In genomic region chr13:34257177-34257576, GRCm38 (mm10) we compare ENCODE assay signal across 30 mouse cellular contexts.
A peak's percentile ranks its signal among the peaks of the same experiment; 100 is the strongest.
DNase-seq lines count a peak whose midpoint lies in the region; ATAC-seq and TF ChIP-seq lines count a peak whose summit lies in the region.
"Had no signal": no experiment of that assay in that cellular context is flagged by ENCODE, and none has a peak within 500 bp of the region (broad histone marks: within the 10 kb centered on the region; RNA-seq: fewer than 3 reads in every experiment).

No protein-coding gene starts in this region.

- TF ChIP-seq CTCF in layer of hippocampus, adult 2 months (conservative IDR thresholded peaks at IDR 0.05), result no peak
- no peak for TF ChIP-seq CTCF in liver, adult 2 months (IDR thresholded peaks at IDR 0.05; ENCODE audit: low read depth, low read length)
- no peak for TF ChIP-seq CTCF in liver, postnatal 0 days (IDR thresholded peaks at IDR 0.05; ENCODE audit: low read depth)

- 43% methylated on average over 7 of the region's 7 CpGs for WGBS in liver, adult 2 months
- WGBS in liver, postnatal 0 days (ENCODE audit: insufficient replicate concordance), result 74% methylated on average over 7 of the region's 7 CpGs
- 92% methylated on average over 7 of the region's 7 CpGs for WGBS in limb, embryonic 10.5 days

- no peaks in the 10 kb centered on the region for H3K27me3 ChIP-seq in liver, adult 2 months (ENCODE audit: control insufficient read depth, insufficient read depth, low read length)
- no peaks in the 10 kb centered on the region for H3K27me3 ChIP-seq in liver, postnatal 0 days (ENCODE audit: insufficient read depth, low read length)
- no peaks in the 10 kb centered on the region for H3K27me3 ChIP-seq in limb, embryonic 10.5 days (ENCODE audit: low read depth, poor library complexity, severe bottlenecking)
- H3K27me3 ChIP-seq: CH12.LX; embryonic facial prominence, embryonic 13.5 days; embryonic facial prominence, embryonic 15.5 days; forebrain, embryonic 12.5 days; Patski had no signal

- DNase-seq in frontal cortex, adult 2 months (ENCODE audit: extremely low spot score in 1 of 2, low spot score in 1 of 2), result no peak
- no peak for DNase-seq in layer of hippocampus, adult 2 months (ENCODE audit: low spot score in 2 of 2)
- DNase-seq in layer of hippocampus, postnatal 10 days (ENCODE audit: low spot score in 2 of 2), result no peak
- DNase-seq in liver, adult 2 months (ENCODE audit: extremely low read depth, low read depth, low spot score), result no peak
- DNase-seq in liver, postnatal 0 days, result no peak
- peak; percentile 46 for DNase-seq in brain, adult 2 months (ENCODE audit: low read depth, low spot score)
- DNase-seq in limb, embryonic 10.5 days (ENCODE audit: low spot score), result no peak
- DNase-seq: adrenal gland, adult 8-10 months; adrenal gland, postnatal 14 days; adrenal gland, postnatal 36 days; B cell, adult 2 months; cerebellum, adult 11 months; cerebellum, adult 18-20 months; cerebellum, adult 8-10 months; cerebellum, adult 9-11 months; cerebellum, postnatal 14 days; cerebellum, postnatal 36 days had no signal

- no peaks in the 10 kb centered on the region for H3K36me3 ChIP-seq in liver, adult 2 months (ENCODE audit: control insufficient read depth, insufficient read depth, low read length)
- no peaks in the 10 kb centered on the region; the same call in 1 of the 2 replicates for H3K36me3 ChIP-seq in liver, postnatal 0 days (replicated peaks; ENCODE audit: insufficient read depth, low read length)
- H3K36me3 ChIP-seq in limb, embryonic 10.5 days, result no peaks in the 10 kb centered on the region
- H3K36me3 ChIP-seq: embryonic facial prominence, embryonic 13.5 days; embryonic facial prominence, embryonic 15.5 days had no signal

- H3K4me2 ChIP-seq in liver, postnatal 0 days (ENCODE audit: low read depth, low read length), result no peak overlapping the region
- H3K4me2 ChIP-seq: embryonic facial prominence, embryonic 13.5 days; embryonic facial prominence, embryonic 15.5 days; forebrain, embryonic 12.5 days had no signal

- TF ChIP-seq EP300 in liver, postnatal 0 days (IDR thresholded peaks at IDR 0.05; ENCODE audit: low read depth), result no peak

- H3K9me3 ChIP-seq in liver, postnatal 0 days (ENCODE audit: low read length), result no peaks in the 10 kb centered on the region
- H3K9me3 ChIP-seq in limb, embryonic 10.5 days (replicated peaks), result no peaks in the 10 kb centered on the region
- H3K9me3 ChIP-seq: embryonic facial prominence, embryonic 13.5 days; embryonic facial prominence, embryonic 15.5 days; forebrain, embryonic 10.5 days; forebrain, embryonic 12.5 days; G1E had no signal

- H3K4me3 ChIP-seq in layer of hippocampus, adult 2 months, result no peak overlapping the region
- H3K4me3 ChIP-seq in liver, adult 2 months (ENCODE audit: insufficient read depth, low read depth, low read length), result no peak overlapping the region
- no peak overlapping the region for H3K4me3 ChIP-seq in liver, postnatal 0 days (ENCODE audit: low read depth, low read length)
- no peak overlapping the region for H3K4me3 ChIP-seq in limb, embryonic 10.5 days
- H3K4me3 ChIP-seq: embryonic facial prominence, embryonic 13.5 days; embryonic facial prominence, embryonic 15.5 days; erythroblast, embryonic 14.5 days; forebrain, embryonic 10.5 days; forebrain, embryonic 12.5 days had no signal

- no peak for TF ChIP-seq POLR2A in liver, adult 2 months (IDR thresholded peaks at IDR 0.05; ENCODE audit: extremely low read depth, insufficient read depth, low read length)

- peak; percentile 70 for ATAC-seq in frontal cortex, adult (ENCODE audit: low TSS enrichment)
- no peak for ATAC-seq in liver, postnatal 0 days
- ATAC-seq: activated CD4-positive, CD25-positive, alpha-beta regulatory T cell, adult 4 months; CD4-positive, CD25-positive, alpha-beta regulatory T cell, adult 4 months; forebrain, embryonic 14.5 days; forebrain, embryonic 16.5 days; Patski had no signal

- H3K27ac ChIP-seq in layer of hippocampus, adult 2 months, result peak overlapping the region; percentile 53; the same call in 1 of the 2 replicates
- H3K27ac ChIP-seq in liver, adult 2 months (replicated peaks; ENCODE audit: insufficient read depth, low read depth, low read length), result peak overlapping the region; percentile 22
- no peak overlapping the region for H3K27ac ChIP-seq in liver, postnatal 0 days (ENCODE audit: low read depth)
- no peak overlapping the region for H3K27ac ChIP-seq in limb, embryonic 10.5 days
- H3K27ac ChIP-seq: embryonic facial prominence, embryonic 13.5 days; embryonic facial prominence, embryonic 15.5 days; forebrain, embryonic 12.5 days had no signal

- H3K9ac ChIP-seq in liver, adult 2 months (ENCODE audit: low read depth, low read length), result no peak overlapping the region
- H3K9ac ChIP-seq in liver, postnatal 0 days (replicated peaks), result no peak overlapping the region
- H3K9ac ChIP-seq: embryonic facial prominence, embryonic 13.5 days; embryonic facial prominence, embryonic 15.5 days; forebrain, embryonic 12.5 days had no signal

- peaks cover 10% of the 10 kb centered on the region; the same call in 1 of the 2 replicates for H3K79me2 ChIP-seq in liver, adult 2 months (ENCODE audit: control insufficient read depth, insufficient read depth, low read length)

- peaks cover 24% of the 10 kb centered on the region for H3K4me1 ChIP-seq in liver, adult 2 months (ENCODE audit: control insufficient read depth, insufficient read depth, low read length)
- peaks cover 46% of the 10 kb centered on the region for H3K4me1 ChIP-seq in liver, postnatal 0 days (ENCODE audit: insufficient read depth)
- H3K4me1 ChIP-seq in limb, embryonic 10.5 days, result peaks cover 8% of the 10 kb centered on the region
- H3K4me1 ChIP-seq: embryonic facial prominence, embryonic 15.5 days had no signal

Comparison
In these comparisons a context has a peak if more than half of its experiments do, and no peak if none do; other contexts are left out.
1. H3K27ac ChIP-seq: peak in layer of hippocampus, adult 2 months (single experiment) and liver, adult 2 months (single experiment); none in liver, postnatal 0 days (single experiment) and limb, embryonic 10.5 days (single experiment).